Mouse (Mus musculus): ENCODE data around the gene Usp54. TPM values are rescaled to one million over a fixed set of nuclear protein-coding genes. Genes with fewer than 3 reads are reported as not detected.
A peak's percentile ranks its signal among the peaks of the same experiment; 100 is the strongest.

Usp54 gene
- polyA plus RNA-seq, 1 experiment: 0.71 TPM

DNA sequence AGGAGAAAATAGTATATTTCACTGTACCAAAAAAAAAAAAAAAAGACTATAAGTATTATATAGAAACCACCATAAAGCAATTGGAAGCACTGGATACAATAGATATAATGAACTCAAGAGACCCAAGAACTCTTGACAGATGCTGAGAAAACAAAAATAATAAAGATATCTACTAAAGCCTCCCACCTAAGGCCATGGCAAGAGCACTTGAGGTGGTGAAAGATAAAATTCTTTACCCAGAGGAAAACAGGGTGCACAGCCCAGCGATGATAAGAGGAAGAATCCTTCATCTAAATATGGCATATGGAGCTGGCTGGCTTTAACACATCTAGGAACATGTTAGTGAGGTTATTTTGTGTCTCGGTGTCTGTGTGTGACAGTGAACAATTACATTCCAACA is 41.3 kb downstream of the Usp54 start:
- no peak for TF ChIP-seq GATA1 (IDR thresholded peaks at IDR 0.05; ENCODE audit: low read length)

DNA sequence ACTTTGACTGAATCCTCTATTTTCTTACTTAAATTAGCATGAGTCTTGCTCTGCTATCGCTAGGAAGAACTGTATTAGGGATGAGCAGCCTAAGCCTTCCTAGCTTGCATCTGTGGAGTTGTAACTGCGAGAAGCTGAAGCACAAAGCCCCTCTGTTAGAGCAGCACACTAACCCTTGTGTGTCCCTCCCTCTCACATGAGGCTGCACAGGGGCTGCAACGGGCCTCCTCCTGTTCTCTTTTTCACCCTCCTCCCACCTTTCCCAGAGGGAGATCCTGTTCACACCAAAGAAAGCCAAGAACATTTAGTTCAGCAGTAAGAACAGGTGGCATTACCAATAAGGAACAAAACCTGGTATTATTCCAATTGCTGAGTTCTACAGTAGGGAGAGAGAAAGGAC is 45.1 kb downstream of the Usp54 start:
- no peak for TF ChIP-seq GATA1 (IDR thresholded peaks at IDR 0.05; ENCODE audit: low read length)

DNA sequence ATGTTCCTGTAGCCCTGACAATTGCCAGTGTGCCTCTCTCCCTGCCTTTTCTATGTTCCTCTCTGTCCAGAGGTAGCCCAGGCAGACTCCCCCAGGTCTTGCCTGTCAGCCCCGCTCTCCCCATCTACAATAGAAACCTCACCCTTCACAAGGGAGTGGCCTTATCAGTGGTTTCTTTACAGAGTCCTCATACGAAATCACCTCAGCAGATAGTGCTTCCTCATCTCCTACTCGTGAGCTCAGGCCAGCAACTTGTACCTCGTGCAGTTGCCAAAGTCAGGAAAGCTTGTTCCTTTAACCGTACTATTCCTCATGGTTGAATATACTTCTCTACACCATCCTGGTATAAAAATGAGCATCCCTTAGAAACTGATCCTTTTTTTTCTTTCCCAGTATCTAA is 53.4 kb downstream of the Usp54 start:
- no peak for TF ChIP-seq GATA1 (IDR thresholded peaks at IDR 0.05; ENCODE audit: low read length)

DNA sequence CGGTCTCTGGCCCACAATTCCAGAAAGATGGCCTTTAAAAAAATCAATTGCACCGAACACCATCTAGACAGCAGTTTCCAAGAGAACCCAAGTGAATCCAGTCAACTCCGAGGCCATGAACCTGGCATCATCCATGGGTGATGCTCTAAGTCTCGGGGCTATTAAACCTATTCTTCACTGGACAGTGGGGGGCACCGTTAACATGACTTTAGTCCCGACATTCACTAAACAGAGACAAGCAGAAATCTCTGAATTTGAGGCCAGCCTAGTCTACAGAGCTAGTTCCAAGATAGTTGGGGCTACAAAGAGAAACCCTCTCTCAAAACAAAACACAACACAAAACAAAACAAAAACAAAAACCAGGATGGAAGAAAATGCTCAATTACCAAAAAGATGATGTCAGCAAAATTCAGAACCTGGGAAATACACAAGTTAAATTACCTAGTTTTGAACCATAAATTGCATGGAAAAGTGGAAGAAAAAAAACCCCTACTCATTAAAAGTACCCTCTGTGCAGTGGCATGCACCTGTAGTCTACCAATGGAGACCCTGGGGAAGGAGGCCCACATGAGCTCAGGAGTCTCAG is 61.9 kb downstream of the Usp54 start:
- TF ChIP-seq GATA1 (IDR thresholded peaks at IDR 0.05; ENCODE audit: low read length): no peak

DNA sequence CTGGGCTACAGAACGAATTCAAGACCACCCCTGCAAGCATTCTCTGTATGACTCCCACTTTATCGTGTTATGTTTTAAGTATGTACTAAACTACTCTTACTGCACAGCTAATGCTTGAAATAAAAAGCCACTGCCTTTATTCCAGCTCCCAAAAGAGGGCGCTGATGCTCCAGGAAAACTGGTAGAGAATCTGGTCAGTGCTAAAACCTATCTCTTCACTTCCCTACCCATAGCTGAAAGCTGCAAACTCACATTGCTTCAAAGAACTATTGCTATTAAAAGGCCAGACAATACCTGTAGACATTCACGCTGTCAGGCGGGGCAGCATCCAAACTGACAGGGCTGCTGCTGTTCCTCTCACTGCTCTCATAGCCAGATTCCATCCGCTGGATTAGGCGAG is 64.7 kb downstream of the Usp54 start:
- TF ChIP-seq GATA1 (IDR thresholded peaks at IDR 0.05; ENCODE audit: low read length): no peak

DNA sequence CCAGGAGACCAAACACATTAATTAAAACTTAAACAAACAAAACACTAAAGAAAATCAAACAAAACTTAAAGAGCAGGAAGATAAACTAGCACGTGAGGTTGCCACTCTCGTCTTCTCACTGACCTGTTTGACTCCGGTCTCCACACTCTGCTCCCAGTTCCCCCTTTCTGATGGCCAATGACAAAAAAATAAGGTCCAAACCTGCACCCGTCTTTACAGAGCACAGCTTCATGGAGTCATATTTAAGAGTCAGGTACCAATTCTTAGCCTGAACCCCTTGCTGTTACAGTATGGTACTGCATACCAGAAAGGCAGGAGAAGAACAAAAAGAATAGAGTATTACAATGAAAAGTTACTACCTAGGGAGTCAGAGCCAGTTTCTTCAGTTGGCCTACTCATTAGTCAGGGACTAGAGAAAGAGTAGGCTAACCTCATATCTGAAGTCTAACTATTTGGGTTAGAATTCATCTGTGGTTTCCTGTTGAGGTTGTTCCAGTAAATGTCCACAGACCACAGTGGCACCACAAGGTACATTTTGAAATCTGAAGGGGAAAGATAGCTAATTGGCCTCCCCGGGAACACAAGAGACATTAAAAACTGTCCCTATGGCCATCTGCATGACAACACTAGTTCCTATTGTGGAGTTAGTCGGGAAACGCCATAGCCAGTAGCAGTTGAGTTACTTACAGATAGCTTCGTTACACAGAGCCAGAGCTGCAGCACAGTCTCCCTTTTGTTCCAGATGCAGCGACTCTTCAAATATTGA is 75.4 kb downstream of the Usp54 start:
- peak; percentile 59 for TF ChIP-seq GATA1 (IDR thresholded peaks at IDR 0.05; ENCODE audit: low read length)

DNA sequence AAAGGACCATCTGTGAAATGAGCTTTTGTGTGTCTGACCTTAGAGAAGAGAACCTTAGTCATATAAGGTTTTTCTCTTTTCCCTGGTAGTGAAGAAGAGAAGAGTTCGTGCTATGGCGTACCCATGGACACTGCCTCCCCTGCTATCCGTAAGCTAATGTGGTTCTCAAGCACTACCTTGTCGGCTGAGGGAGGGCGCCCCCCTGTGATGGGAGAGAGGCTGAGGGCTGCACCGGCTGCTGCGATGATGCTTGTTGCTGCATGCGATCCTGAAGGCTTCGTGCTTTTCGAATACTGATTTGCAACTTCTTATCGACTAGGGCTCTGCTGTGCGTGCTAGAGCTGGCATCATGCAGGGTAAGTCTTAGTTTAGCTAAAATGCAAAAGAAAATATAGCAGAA is 76.2 kb downstream of the Usp54 start:
- TF ChIP-seq GATA1 (IDR thresholded peaks at IDR 0.05; ENCODE audit: low read length): no peak

DNA sequence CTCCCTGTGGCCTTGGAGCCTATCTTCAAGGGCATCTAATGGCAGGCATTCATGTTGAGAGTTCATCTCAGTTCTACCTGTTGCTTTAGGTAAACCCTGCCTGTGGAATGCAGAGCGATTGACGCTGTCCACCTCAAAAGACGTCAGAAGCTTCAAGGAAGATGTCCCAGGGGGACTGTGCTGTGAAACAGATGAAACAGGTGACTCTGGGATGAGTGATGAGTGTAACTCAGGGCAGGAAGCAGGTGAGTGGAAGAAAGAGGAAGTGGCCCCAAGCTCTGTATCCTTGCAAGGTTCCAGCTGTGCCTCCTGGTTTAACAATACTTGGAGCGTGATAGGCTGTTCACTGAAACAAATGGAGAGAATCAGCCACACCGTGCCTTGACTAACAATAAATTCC is 79.0 kb downstream of the Usp54 start:
- no peak for TF ChIP-seq GATA1 (IDR thresholded peaks at IDR 0.05; ENCODE audit: low read length)

DNA sequence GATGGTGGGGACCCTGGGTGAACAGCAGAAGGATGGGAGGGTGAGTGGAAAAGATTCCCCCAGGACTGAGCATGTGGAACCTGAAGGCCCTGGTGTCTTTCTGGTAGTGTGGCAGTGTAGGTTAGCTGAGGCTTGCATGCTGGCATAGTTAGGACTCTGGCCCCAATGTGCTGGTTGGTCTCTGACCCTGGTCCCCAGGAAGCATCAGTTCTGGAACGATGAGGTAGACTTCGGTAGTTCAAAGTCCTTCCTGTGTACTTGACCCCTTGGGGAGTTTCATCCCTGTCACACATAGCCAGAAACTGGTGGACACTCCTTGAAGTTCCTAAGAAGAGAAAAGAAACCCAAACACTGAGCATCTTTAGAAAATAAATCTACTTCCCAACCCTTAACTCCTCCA is 90.7 kb downstream of the Usp54 start:
- no peak for TF ChIP-seq GATA1 (IDR thresholded peaks at IDR 0.05; ENCODE audit: low read length)

DNA sequence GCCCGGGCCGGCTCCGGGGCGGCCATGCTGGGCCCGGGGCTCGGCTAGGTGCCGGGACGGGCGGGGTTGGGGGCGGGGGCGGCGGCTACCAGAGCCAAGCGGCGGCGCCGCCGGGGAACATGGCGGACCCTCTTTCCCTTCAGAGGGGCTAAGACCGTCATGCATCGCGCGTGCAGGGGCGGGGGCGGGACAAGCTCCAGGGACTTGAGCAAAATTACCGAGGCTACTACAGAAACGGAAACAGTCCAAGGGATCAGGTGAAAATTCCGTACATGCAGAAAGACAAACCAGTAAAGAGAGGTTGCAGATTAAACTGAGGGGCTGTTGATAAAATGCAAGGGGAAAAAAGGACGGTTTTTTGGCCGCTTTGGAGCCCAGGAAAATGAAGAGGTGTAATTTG is 94.4 kb downstream of the Usp54 start, which contains the start of gene Ppp3cb:
TSS of gene Ppp3cb (minus strand) at position 159 of the 400 bp plus-strand sequence.
- TF ChIP-seq GATA1 (IDR thresholded peaks at IDR 0.05; ENCODE audit: low read length): no peak

DNA sequence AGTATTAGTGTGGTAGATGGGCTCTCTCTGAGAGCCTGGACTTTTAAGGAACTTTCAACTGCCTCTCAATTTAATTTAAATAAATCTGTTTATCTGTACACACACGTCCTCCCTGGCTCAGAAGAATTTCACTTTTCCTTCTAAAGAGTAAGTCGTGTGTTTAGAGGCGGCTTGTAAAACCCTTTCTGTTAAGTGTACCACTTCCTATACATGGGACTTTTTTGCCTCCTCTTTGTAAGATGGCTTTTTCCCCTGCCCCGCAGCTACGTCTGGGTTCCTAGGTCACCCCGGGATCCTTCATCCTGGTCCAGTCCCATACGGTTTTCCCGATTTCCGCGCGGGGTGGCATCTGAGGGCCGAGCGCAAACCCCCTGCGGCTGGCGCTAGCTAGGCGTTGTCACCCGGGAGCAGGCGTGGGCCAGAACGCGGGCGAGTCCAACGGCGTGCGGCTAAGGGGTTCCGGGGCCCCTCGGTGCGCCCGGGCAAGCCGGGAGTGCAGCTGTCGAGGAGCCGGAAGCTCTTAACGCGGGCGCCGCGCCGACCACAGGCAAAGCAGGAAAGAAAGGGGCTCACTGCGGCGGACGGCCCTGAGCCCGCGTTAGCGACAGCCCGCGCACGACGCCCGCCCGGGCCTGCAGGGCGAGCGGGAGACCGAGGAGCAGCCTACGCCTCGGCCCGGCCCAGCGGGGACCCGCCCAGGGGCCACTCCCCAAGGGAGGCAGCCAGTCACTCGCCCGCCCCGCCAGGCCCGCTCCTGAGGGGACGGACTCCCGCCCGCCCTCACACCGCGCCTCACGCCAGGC is 95.1 kb downstream of the Usp54 start:
- no peak for TF ChIP-seq GATA1 (IDR thresholded peaks at IDR 0.05; ENCODE audit: low read length)

DNA sequence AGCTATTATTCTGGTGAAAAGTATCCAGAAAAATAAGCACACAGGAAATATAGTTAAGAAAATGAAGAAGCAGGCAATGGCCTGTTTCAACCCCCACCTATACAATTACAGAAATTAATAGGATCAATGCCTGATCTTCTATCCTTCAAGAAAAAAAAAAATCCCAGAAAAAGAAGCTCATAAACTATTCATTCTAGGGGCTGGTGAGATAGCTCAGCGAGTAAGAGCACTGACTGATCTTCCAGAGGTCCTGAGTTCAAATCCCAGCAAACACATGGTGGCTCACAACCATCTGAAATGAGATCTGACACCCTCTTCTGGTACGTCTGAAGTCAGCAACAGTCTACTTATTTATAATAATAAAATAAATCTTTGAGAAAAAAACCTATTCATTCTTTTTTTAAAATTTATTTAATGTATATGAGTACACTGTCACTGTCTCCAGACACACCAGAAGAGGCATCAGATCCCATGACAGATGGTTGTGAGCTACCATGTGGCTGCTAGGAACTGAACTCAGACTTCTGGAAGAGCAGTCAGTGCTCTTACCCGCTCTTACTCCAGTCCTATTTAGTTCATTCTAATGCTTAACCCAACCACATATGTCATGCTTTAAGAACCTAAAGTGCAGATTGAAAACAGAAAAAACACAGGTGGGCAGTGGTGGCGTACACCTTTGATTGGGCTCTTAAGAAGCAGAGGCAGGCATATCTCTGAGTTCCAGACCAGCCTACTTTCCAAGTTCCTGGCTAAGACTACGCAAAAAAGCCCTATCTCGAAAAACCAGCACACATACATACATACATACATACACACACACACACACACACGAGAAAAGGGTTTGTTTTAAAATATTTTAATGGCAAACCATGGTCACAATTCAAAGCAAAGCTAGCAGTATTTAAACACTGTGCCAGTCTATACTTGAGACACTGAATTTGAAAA is 96.1 kb downstream of the Usp54 start:
- no peak for TF ChIP-seq GATA1 (IDR thresholded peaks at IDR 0.05; ENCODE audit: low read length)

DNA sequence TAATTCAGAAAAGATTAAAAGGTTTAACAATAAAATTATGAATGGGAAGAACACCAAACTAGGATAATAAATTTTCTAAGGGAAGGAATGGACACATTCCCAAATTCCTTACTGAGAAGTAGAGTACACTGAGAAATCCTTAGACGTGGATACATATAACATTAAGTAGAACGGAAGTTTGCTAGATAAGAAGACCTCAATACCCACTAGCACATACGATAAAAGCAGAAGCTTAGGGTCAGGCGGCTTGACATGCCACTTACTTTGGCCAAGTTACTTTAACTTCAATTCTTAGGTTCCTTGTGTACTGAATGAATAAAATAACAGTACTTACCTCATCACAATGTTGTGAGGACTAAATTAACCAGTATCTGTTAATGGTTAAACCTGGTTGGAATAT is 111.2 kb downstream of the Usp54 start:
- TF ChIP-seq GATA1 (IDR thresholded peaks at IDR 0.05; ENCODE audit: low read length): no peak

DNA sequence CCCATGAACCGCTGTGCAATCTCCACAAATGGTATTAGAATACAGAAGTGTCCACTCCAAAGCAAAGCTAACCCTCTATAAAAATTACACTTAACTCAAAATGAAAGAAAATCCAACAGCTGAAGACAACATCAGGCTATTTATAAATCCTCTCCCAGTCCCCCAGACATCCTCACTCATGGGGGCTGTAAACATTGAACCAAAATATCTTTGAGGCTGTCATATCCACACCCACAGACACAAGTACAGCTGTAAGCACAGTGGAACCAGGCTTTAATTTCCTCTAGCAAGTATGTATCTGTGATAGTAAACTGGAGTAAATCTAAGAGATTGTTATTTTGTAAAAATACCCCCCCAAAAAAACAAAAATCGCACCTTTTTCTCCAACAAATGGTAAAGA is 120.7 kb downstream of the Usp54 start:
- TF ChIP-seq GATA1 (IDR thresholded peaks at IDR 0.05; ENCODE audit: low read length): no peak

DNA sequence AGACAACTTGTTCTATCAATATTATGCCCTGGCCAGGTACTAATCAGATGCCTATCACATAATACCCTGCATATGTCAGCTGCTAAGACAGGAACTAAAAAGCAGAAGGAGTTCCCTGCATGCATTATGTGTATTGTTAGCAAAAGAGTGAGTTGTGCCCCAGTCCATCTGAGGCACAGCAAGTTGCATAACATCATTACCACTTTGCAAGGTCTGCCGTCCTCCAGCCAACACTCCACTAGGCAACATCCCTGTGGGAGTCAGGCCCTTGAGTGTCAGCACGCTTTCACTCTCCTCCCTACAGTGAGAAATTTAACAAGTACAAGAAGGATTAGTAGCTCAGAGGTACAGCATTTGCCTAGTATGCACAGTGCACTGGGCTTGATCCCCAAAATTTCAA is 132.4 kb downstream of the Usp54 start:
- TF ChIP-seq GATA1 (IDR thresholded peaks at IDR 0.05; ENCODE audit: low read length): no peak
